Mouse (Mus musculus): ENCODE data around the gene Chdh. TPM values are rescaled to one million over a fixed set of nuclear protein-coding genes. Genes with fewer than 3 reads are reported as not detected.

The Chdh gene
- polyA plus RNA-seq, 2 experiments, result 0.43 to 1.3 TPM

DNA sequence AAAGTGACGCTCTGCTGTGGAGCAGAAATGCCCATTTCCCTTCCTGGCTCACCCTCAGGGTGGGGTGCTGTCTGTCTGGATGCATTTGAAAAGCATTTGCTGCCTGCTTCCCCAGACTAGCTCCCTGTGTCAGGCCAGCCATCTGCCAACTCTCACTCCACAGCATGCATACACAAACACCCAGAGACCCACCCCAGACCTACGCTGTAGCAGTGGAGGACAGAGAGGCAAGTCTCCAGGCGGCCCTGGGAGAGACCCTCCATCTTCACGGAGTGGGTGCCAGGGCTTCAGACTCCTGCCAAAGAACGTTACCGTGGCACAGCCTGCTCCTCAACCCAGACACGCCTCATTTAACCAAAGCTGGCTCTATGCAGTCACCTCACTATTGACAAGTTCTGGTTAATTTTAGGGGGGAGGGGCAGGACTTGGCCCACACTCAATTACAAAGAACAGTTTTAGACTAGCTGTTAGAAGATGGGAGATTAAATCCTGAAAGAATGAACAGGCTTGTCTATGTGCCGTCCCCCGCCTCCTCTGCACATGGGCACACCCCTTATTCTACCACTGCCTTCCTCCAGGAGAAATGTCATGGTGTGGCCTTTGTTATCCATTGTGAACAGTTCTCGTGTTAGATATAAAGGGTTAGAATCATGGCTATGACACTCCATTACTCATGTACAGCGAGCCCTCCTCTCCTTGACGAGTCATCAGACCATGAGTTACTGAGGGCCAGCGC lies 47.4 kb downstream of the Chdh start:
- Histone ChIP-seq H3K4me1 (ENCODE audit: control insufficient read depth, insufficient read depth, low read length) (no peaks in the 10 kb centered on the region), H3K9me3 (ENCODE audit: control insufficient read depth, low read length) (no peaks in the 10 kb centered on the region), H3K4me3 (replicated peaks; ENCODE audit: low read length) (no peak overlapping the region), H3K27me3 (ENCODE audit: control insufficient read depth, insufficient read depth, low read length) (no peaks in the 10 kb centered on the region), H3K36me3 (ENCODE audit: control insufficient read depth, insufficient read depth, low read length) (no peaks in the 10 kb centered on the region), H3K4me2 (replicated peaks; ENCODE audit: low read depth, low read length, severe bottlenecking) (no peak overlapping the region), H3K9ac (ENCODE audit: low read depth, low read length, severe bottlenecking) (no peak overlapping the region), H3K27ac (replicated peaks; ENCODE audit: low read depth, low read length) (no peak overlapping the region)
- 66% methylated on average over 13 of the region's 13 CpGs for WGBS
- no peak for TF ChIP-seq POLR2A (IDR thresholded peaks at IDR 0.05; ENCODE audit: borderline replicate concordance, extremely low read depth, insufficient read depth, insufficient read length)
- no peak for DNase-seq (ENCODE audit: low spot score)
- ATAC-seq (ENCODE audit: low FRiP score, low read depth), result no peak

DNA sequence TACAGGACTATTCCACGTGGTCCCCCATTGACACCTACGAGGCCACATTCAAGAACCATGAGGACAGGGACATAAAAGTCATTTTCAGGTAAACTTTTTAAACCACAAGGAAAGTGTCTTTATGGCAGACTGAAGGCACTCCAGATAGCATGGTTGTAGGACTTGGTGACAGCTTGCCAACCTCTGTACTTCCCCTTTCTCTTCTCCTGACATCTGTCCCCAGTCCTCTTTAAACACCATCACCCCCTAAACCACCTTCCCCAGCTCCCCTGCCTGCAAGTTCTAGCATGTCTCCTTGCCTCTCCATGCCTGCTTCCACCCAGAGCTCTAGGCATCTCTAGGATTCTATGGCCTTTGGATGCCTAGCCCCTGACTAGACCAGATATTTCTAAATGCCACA lies 56.0 kb downstream of the Chdh start:
- H3K9ac ChIP-seq (ENCODE audit: low read depth, low read length, severe bottlenecking), result no peak overlapping the region
- WGBS, result 75% methylated on average over 2 of the region's 2 CpGs
- no peaks in the 10 kb centered on the region for H3K9me3 ChIP-seq (ENCODE audit: control insufficient read depth, low read length)
- no peak for TF ChIP-seq POLR2A (IDR thresholded peaks at IDR 0.05; ENCODE audit: borderline replicate concordance, extremely low read depth, insufficient read depth, insufficient read length)
- no peak overlapping the region for H3K4me3 ChIP-seq (replicated peaks; ENCODE audit: low read length)
- DNase-seq (ENCODE audit: low spot score) (no peak), ATAC-seq (ENCODE audit: low FRiP score, low read depth) (no peak)
- H3K36me3 ChIP-seq (ENCODE audit: control insufficient read depth, insufficient read depth, low read length), result no peaks in the 10 kb centered on the region
- no peak overlapping the region for H3K27ac ChIP-seq (replicated peaks; ENCODE audit: low read depth, low read length)
- H3K4me2 ChIP-seq (replicated peaks; ENCODE audit: low read depth, low read length, severe bottlenecking), result no peak overlapping the region
- no peaks in the 10 kb centered on the region for H3K27me3 ChIP-seq (ENCODE audit: control insufficient read depth, insufficient read depth, low read length)
- no peaks in the 10 kb centered on the region for H3K4me1 ChIP-seq (ENCODE audit: control insufficient read depth, insufficient read depth, low read length)

DNA sequence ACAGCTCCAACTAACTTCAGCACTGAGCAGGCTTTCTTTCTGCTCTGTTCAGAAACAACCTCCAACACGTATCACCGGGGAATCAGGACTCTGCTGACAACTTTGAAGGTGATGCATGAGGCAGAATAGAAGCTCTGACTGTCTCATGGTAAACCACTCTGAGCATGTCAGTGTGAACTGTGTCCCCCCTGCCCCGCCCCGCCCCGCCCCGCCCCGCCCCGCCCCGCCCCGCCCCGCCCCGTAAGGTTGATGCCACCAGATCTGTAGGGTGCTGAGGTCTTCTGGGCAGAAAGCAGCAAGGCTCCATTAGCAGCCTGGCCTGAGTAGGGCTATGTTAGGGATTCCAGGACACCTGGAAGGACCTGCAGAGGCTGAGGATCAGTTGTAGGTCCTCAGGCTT lies 57.9 kb downstream of the Chdh start:
- DNase-seq (ENCODE audit: low spot score), result no peak
- Histone ChIP-seq H3K9ac (ENCODE audit: low read depth, low read length, severe bottlenecking) (no peak overlapping the region), H3K36me3 (ENCODE audit: control insufficient read depth, insufficient read depth, low read length) (no peaks in the 10 kb centered on the region), H3K27ac (replicated peaks; ENCODE audit: low read depth, low read length) (no peak overlapping the region), H3K4me2 (replicated peaks; ENCODE audit: low read depth, low read length, severe bottlenecking) (no peak overlapping the region), H3K9me3 (ENCODE audit: control insufficient read depth, low read length) (no peaks in the 10 kb centered on the region), H3K27me3 (ENCODE audit: control insufficient read depth, insufficient read depth, low read length) (no peaks in the 10 kb centered on the region), H3K4me1 (ENCODE audit: control insufficient read depth, insufficient read depth, low read length) (no peaks in the 10 kb centered on the region), H3K4me3 (replicated peaks; ENCODE audit: low read length) (no peak overlapping the region)
- TF ChIP-seq POLR2A (IDR thresholded peaks at IDR 0.05; ENCODE audit: borderline replicate concordance, extremely low read depth, insufficient read depth, insufficient read length), result no peak
- ATAC-seq (ENCODE audit: low FRiP score, low read depth), result no peak
- WGBS, result 78% methylated on average over 12 of the region's 12 CpGs

DNA sequence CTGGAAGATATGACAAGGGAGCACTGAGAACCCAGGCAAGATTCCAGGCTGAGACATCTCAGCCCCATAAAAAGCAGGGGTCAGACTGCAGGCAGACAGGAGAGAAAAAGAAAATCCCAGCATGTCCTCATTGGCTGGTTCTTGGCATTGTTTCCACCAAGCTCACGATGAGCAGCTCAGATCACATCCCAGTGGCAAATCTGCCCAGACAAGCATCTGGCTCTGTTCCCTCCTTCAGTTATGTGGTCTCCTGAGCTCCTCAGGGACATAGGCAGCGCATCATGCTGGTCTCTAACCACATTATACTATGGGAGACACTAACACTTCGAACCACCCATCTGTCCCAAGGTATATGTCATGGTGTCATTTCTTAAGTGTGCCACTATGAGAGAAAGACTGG lies 59.7 kb downstream of the Chdh start:
- Histone ChIP-seq H3K9me3 (ENCODE audit: control insufficient read depth, low read length) (no peaks in the 10 kb centered on the region), H3K27me3 (ENCODE audit: control insufficient read depth, insufficient read depth, low read length) (no peaks in the 10 kb centered on the region), H3K9ac (ENCODE audit: low read depth, low read length, severe bottlenecking) (no peak overlapping the region), H3K4me2 (replicated peaks; ENCODE audit: low read depth, low read length, severe bottlenecking) (no peak overlapping the region), H3K4me1 (ENCODE audit: control insufficient read depth, insufficient read depth, low read length) (no peaks in the 10 kb centered on the region), H3K27ac (replicated peaks; ENCODE audit: low read depth, low read length) (no peak overlapping the region), H3K36me3 (ENCODE audit: control insufficient read depth, insufficient read depth, low read length) (0 out of 2 replicates have a peak, but pooled peaks cover 7% of the 10 kb centered on the region), H3K4me3 (replicated peaks; ENCODE audit: low read length) (no peak overlapping the region)
- WGBS, result 79% methylated on average over 3 of the region's 3 CpGs
- DNase-seq (ENCODE audit: low spot score) (no peak), ATAC-seq (ENCODE audit: low FRiP score, low read depth) (no peak)
- TF ChIP-seq POLR2A (IDR thresholded peaks at IDR 0.05; ENCODE audit: borderline replicate concordance, extremely low read depth, insufficient read depth, insufficient read length), result no peak

GRCm38 (mm10) chr14:30075268-30075887 lies 66.6 kb downstream of the Chdh start:
- H3K4me3 ChIP-seq (replicated peaks; ENCODE audit: low read length), result no peak overlapping the region
- no peaks in the 10 kb centered on the region for H3K9me3 ChIP-seq (ENCODE audit: control insufficient read depth, low read length)
- TF ChIP-seq POLR2A (IDR thresholded peaks at IDR 0.05; ENCODE audit: borderline replicate concordance, extremely low read depth, insufficient read depth, insufficient read length), result no peak
- DNase-seq (ENCODE audit: low spot score), result no peak
- no peaks in the 10 kb centered on the region for H3K27me3 ChIP-seq (ENCODE audit: control insufficient read depth, insufficient read depth, low read length)
- no peaks in the 10 kb centered on the region for H3K4me1 ChIP-seq (ENCODE audit: control insufficient read depth, insufficient read depth, low read length)
- H3K9ac ChIP-seq (ENCODE audit: low read depth, low read length, severe bottlenecking), result no peak overlapping the region
- H3K27ac ChIP-seq (replicated peaks; ENCODE audit: low read depth, low read length), result no peak overlapping the region
- 0 out of 2 replicates have a peak, but pooled peaks cover 10% of the 10 kb centered on the region for H3K36me3 ChIP-seq (ENCODE audit: control insufficient read depth, insufficient read depth, low read length)
- H3K4me2 ChIP-seq (replicated peaks; ENCODE audit: low read depth, low read length, severe bottlenecking), result no peak overlapping the region
- 64% methylated on average over 7 of the region's 7 CpGs for WGBS
- no peak for ATAC-seq (ENCODE audit: low FRiP score, low read depth)

Data from limb, embryonic 14.5 days (tissue).